Mouse (Mus musculus) embryo, embryonic 11.5 days (tissue): ENCODE data around the gene Btn1a1.

Source experiments
- DNase-seq: peaks from one replicate; pipeline ENCODE4 v3.0.0-alpha.2; 2012; ENCODE audit warnings: low read depth, low spot score

The Btn1a1 gene

GRCm38 (mm10) chr13:23485271-23485670 is 19.6 kb upstream of the Btn1a1 start:
- no peak for DNase-seq

GRCm38 (mm10) chr13:23483153-23483552 is 17.5 kb upstream of the Btn1a1 start:
- DNase-seq = no peak

- DNase-seq = no peak
These were observed 10.0 kb upstream of the Btn1a1 start for GRCm38 (mm10) chr13:23475658-23476057.

GRCm38 (mm10) chr13:23466911-23467310 is 1.2 kb upstream of the Btn1a1 start:
- peak; percentile 85 for DNase-seq

- no peak for DNase-seq
These were observed 605 bp upstream of the Btn1a1 start for GRCm38 (mm10) chr13:23466306-23466705.

- no peak for DNase-seq
These were observed 797 bp downstream of the Btn1a1 start for GRCm38 (mm10) chr13:23464841-23465366.

GRCm38 (mm10) chr13:23464224-23464637 is 1.5 kb downstream of the Btn1a1 start:
- DNase-seq = no peak

GRCm38 (mm10) chr13:23463381-23464223 is 2.1 kb downstream of the Btn1a1 start:
- peak; percentile 78 for DNase-seq

GRCm38 (mm10) chr13:23462669-23463068 is 3.0 kb downstream of the Btn1a1 start:
- DNase-seq = no peak

- no peak for DNase-seq
These were observed 3.6 kb downstream of the Btn1a1 start for GRCm38 (mm10) chr13:23462063-23462462.

- no peak for DNase-seq
These were observed 6.3 kb downstream of the Btn1a1 start for GRCm38 (mm10) chr13:23459264-23459846.

GRCm38 (mm10) chr13:23453926-23454325 is 11.8 kb downstream of the Btn1a1 start:
- DNase-seq = no peak

- no peak for DNase-seq
These were observed 12.3 kb downstream of the Btn1a1 start for GRCm38 (mm10) chr13:23453362-23453862.

GRCm38 (mm10) chr13:23450398-23450797 is 15.3 kb downstream of the Btn1a1 start:
- no peak for DNase-seq

- DNase-seq = no peak
These were observed 16.2 kb downstream of the Btn1a1 start for GRCm38 (mm10) chr13:23449235-23450095.

- no peak for DNase-seq
These were observed 16.9 kb downstream of the Btn1a1 start for GRCm38 (mm10) chr13:23448758-23449157.

- no peak for DNase-seq
These were observed 19.2 kb downstream of the Btn1a1 start for GRCm38 (mm10) chr13:23446498-23446952.

GRCm38 (mm10) chr13:23445561-23446320 is 20.0 kb downstream of the Btn1a1 start:
- no peak for DNase-seq

- DNase-seq = no peak
These were observed 20.5 kb downstream of the Btn1a1 start for GRCm38 (mm10) chr13:23445156-23445555.

- DNase-seq = no peak
These were observed 21.2 kb downstream of the Btn1a1 start for GRCm38 (mm10) chr13:23444451-23444850.

- no peak for DNase-seq
These were observed 25.8 kb downstream of the Btn1a1 start for GRCm38 (mm10) chr13:23439901-23440300.
